In genomic region chr7:139126549-139126948, GRCm38 (mm10) we compare ENCODE assay signal across 13 mouse cellular contexts. TPM values are rescaled to one million over a fixed set of nuclear protein-coding genes. Genes with fewer than 3 reads are reported as not detected.
"Had no signal": no experiment of that assay in that cellular context is flagged by ENCODE, and none has a peak within 500 bp of the region (broad histone marks: within the 10 kb centered on the region; RNA-seq: fewer than 3 reads in every experiment).

No protein-coding gene starts in this region.

- H3K27ac ChIP-seq: kidney, postnatal 0 days; limb, embryonic 13.5 days; liver, embryonic 14.5 days; midbrain, embryonic 12.5 days; neural tube, embryonic 15.5 days had no signal

- H3K9ac ChIP-seq: limb, embryonic 13.5 days; liver, embryonic 14.5 days; midbrain, embryonic 12.5 days; neural tube, embryonic 15.5 days had no signal

- H3K4me3 ChIP-seq: limb, embryonic 13.5 days; midbrain, embryonic 12.5 days; myocyte; neural tube, embryonic 15.5 days had no signal

- H3K9me3 ChIP-seq: limb, embryonic 13.5 days; midbrain, embryonic 12.5 days; neural tube, embryonic 15.5 days had no signal

- H3K36me3 ChIP-seq: limb, embryonic 13.5 days; midbrain, embryonic 12.5 days; neural tube, embryonic 15.5 days had no signal

- H3K4me2 ChIP-seq: limb, embryonic 13.5 days; midbrain, embryonic 12.5 days; neural tube, embryonic 15.5 days had no signal

- H3K27me3 ChIP-seq: limb, embryonic 13.5 days; neural tube, embryonic 15.5 days had no signal

- DNase-seq: kidney, adult 9 months; kidney, postnatal 36 days; lung, adult 18-20 months; right cerebral cortex, adult 18-20 months; right cerebral cortex, postnatal 25 days; thymus, postnatal 4 days had no signal

RNA-seq across cellular contexts. Expression of gene Dpysl4, which starts 40.7 kb away (rescaled TPM):
- total RNA-seq: megakaryocyte-erythroid progenitor cell, adult 5-6 weeks had no signal
- polyA plus RNA-seq: myocyte had no signal
